Mouse (Mus musculus): ENCODE measurements around the gene Rufy4. TPM values are rescaled to one million over a fixed set of nuclear protein-coding genes. Genes with fewer than 3 reads are reported as not detected.

The Rufy4 gene
- total RNA-seq, 2 experiments from 2014 or later = 0.84 to 0.95 TPM

Other genes starting within 250 kb of the Rufy4 start
- gene Tns1, start 1.1 kb upstream of the Rufy4 start, total RNA-seq (2021) = 100 to 1,000 TPM; 636 to 666 TPM
- under 1 TPM in 1 of 2 experiments, not detected in 1; 0.44 TPM for gene Cxcr2, start 28.4 kb downstream of the Rufy4 start, total RNA-seq (2021)
- not detected for gene Cxcr1, start 69.1 kb downstream of the Rufy4 start, total RNA-seq (2021)
- gene Arpc2, start 110.5 kb downstream of the Rufy4 start, total RNA-seq (2021) = 100 to 1,000 TPM; 141 to 153 TPM
- gene Gpbar1, start 153.0 kb downstream of the Rufy4 start, total RNA-seq (2021) = not detected
- 100 to 1,000 TPM in 1 of 2 experiments, 10 to 100 TPM in 1; 99.8 to 102 TPM for gene Aamp, start 159.2 kb downstream of the Rufy4 start, total RNA-seq (2021)
- gene Pnkd, start 159.4 kb downstream of the Rufy4 start, total RNA-seq (2021) = 100 to 1,000 TPM; 138 to 151 TPM
- gene Tmbim1, start 180.1 kb downstream of the Rufy4 start, total RNA-seq (2021) = 10 to 100 TPM; 40.2 to 46.3 TPM
- under 1 TPM in 1 of 2 experiments, not detected in 1; 0.44 TPM for gene Catip, start 236.6 kb downstream of the Rufy4 start, total RNA-seq (2021)
- gene Slc11a1, start 249.7 kb downstream of the Rufy4 start, total RNA-seq (2021) = 1 to 10 TPM; 5.3 to 5.4 TPM

Data from heart, adult 18-20 months (tissue).